Mouse (Mus musculus): ENCODE results near the gene Vmn2r70. TPM values are rescaled to one million over a fixed set of nuclear protein-coding genes. Genes with fewer than 3 reads are reported as not detected.

Vmn2r70 gene
- polyA plus RNA-seq (2015; fragmentation: Nextera tagmentation; extraction: Ambion mirVana) = not detected in 2 replicates

DNA sequence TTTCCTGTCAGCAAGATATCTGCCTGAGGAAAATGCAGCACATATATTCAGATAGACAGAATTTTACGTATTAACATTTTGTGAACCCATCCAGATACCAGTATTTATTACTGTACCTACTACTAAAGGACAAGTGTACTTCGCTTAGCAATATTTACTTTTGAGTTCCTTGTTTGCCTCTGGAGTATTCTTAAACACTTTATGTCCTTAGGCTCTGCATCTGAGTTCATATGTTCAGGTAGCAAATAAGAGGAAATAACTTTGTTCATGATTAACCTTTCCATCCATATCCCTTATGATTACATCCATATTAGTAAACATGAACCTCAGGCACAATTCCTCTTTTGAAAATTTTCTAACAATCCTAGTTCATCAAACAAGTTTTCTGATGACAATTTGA, at the start of gene Vmn2r70:
Gene Vmn2r70, minus strand, starts transcription at position 101 of the 400 bp plus-strand sequence.
- no peak for DNase-seq (ENCODE audit: low spot score)

DNA sequence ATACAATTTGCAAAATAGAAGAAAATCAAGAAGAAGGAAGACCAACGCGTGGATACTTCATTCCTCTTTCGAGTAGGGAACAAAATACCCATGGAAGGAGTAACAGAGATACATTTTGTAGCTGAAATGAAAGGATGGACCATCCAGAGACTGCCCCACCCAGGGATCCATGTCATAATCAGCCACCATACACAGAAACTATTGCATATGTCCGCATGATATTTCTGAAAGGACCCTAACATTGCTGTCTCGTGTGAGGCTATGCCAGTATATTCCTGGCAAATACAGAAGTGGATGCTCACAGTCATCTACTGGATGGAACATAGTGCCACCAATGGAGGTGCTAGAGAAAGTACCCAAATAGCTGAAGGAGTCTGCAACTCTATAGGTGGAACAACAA, 6.2 kb downstream of the Vmn2r70 start, which contains the start of gene Vmn2r71:
Gene Vmn2r71, plus strand, starts transcription at position 301 of the 400 bp plus-strand sequence.
- no peak for DNase-seq (ENCODE audit: low spot score)

DNA sequence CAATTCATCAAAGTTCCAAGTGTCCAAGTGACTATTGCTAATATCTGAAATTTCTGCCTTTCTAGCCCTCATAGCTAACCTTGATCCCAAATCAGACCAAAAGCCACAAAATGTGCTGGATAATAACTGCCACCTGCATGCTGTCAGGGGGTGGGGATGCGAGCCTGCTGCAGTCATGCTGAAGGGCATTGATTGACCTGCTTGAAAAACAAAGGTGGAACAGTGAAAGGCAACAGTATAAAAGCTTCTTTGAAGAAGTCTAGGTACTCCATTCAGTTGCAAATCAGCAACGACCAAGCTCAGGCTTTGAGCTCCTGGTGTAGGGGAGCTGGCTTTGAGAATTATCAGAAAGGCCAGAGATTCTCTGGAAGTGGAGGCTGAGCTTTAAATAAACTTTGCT, 25.9 kb downstream of the Vmn2r70 start:
- no peak for DNase-seq (ENCODE audit: low spot score)

DNA sequence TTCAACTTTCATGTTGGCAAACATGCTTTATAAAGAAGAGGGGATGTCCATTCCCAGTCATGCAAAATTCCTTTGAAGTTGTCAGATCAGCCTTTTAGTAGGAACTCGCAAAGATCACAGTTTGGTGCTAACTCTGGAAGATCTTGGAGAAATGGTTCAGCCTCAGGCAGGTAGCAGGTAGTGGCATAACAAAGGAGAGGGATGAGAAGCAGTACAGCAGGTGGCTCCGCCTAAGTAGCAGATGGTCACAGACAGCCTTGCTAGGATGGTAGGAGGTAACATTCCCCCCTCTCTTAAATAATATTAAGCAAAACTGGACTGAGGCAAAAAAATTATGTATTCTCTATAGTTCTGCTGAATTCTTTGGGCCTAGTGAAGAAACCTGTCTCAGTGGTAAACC, 26.9 kb downstream of the Vmn2r70 start:
- DNase-seq (ENCODE audit: low spot score) = no peak

Other genes with a start within 250 kb of the Vmn2r70 start
- not detected in 2 replicates for gene Vmn2r69, start 153.3 kb downstream of the Vmn2r70 start, polyA plus RNA-seq (2015; fragmentation: Nextera tagmentation; extraction: Ambion mirVana)
- gene Vmn2r71, start 6.1 kb downstream of the Vmn2r70 start, polyA plus RNA-seq (2015; fragmentation: Nextera tagmentation; extraction: Ambion mirVana) = not detected in 2 replicates
- not detected in 2 replicates for gene Vmn2r72, start 185.9 kb upstream of the Vmn2r70 start, polyA plus RNA-seq (2015; fragmentation: Nextera tagmentation; extraction: Ambion mirVana)

All from thymus, postnatal 0 days (tissue).